Mouse (Mus musculus) inflammation-experienced regulatory T-cells (primary cell): ENCODE data around the gene Ints11. TPM values are rescaled to one million over a fixed set of nuclear protein-coding genes. Genes with fewer than 3 reads are reported as not detected.

Experiments used
- polyA plus RNA-seq, 2 experiments: library from polyadenylated mRNA; unstranded; fragments of 100-300 nt; shearing (Covaris generic); gene quantifications; one replicate each; pipeline ENCODE4 v1.2.1; 2017

Ints11 gene
- polyA plus RNA-seq, result 100 to 1,000 TPM; 104 to 139 TPM

GRCm38 (mm10) chr4:155869317-155870033 lies at the start of gene Ints11, which contains the start of gene Cptp:
TSS of gene Ints11 (plus strand) at chr4:155869546.
TSS of gene Cptp (minus strand) at chr4:155869440.

DNA sequence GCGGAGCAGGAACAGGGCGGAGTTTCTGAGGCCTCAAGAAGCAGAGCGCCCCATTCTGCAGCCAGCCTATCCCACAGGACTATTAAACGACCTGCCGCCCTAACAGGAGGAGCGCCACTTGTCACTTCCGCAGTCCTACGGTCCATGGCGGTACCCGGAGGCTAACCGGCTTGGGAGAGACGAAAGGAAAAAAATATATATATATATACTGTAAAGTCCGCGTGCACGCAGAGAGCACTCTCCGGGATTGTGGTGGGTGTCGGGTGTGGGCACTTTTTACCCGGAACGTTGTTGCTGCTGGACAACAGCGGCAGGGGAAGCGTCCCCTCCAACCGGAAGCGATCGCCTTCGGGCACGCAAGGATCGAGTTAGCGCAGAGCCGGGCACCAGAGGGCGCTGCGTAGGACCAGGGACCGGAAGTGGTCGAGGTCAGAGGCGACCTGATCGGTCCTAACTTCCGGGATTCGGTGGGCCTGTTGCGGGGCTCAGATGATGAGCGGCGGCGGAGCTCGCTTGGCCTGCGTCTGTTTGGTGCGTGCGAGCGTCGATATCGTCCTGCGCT lies 38.1 kb upstream of the Ints11 start, which contains the start of gene Aurkaip1:
Gene Aurkaip1 (plus strand): TSS at position 68 of the 562 bp plus-strand sequence.

GRCm38 (mm10) chr4:155839483-155839910 lies 29.8 kb upstream of the Ints11 start, which contains the start of gene Mxra8:
TSS of gene Mxra8 (plus strand) at chr4:155839680.

GRCm38 (mm10) chr4:155846871-155847578 lies 22.3 kb upstream of the Ints11 start, which contains the start of gene Dvl1:
TSS of gene Dvl1 (plus strand) at chr4:155847402.

DNA sequence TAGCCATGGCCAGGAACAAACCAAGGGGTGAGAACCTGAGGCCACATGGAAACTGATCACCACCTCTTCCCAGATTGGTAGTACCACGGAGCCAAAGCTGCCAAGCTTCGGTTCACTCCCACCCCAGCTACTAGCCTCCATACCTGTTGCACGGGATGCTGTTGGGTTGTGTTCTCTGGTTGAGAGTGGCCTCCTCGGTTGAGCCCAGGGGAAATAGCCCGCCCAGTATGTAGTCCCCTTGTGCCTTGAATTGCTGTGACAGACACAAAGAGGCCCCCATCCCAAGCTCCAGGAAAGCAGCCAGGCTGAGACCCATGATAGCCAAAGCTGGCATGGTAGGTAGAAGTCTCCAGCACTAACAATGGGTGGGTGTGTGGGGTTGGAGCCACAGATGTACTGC lies 6.3 kb upstream of the Ints11 start, which contains the start of gene Tas1r3:
Gene Tas1r3 (minus strand): TSS at position 362 of the 400 bp plus-strand sequence.

GRCm38 (mm10) chr4:155891551-155892001 lies 22.2 kb downstream of the Ints11 start, which contains the start of the genes Pusl1 and Acap3:
TSS of gene Pusl1 (minus strand) at chr4:155891781.
TSS of gene Acap3 (plus strand) at chr4:155891822.

Other genes starting within 250 kb of the Ints11 start
- gene Cdk11b, start 244.7 kb upstream of the Ints11 start, polyA plus RNA-seq, result 100 to 1,000 TPM; 137 to 173 TPM
- not detected for gene Gm10563, start 224.1 kb upstream of the Ints11 start, polyA plus RNA-seq
- under 1 TPM; 0.71 to 0.90 TPM for gene Mmp23, start 216.2 kb upstream of the Ints11 start, polyA plus RNA-seq
- gene Mib2, start 200.3 kb upstream of the Ints11 start, polyA plus RNA-seq, result 10 to 100 TPM; 42.2 to 82.6 TPM
- gene Fndc10, start 175.2 kb upstream of the Ints11 start, polyA plus RNA-seq, result 10 to 100 TPM; 11.3 to 18.9 TPM
- 100 to 1,000 TPM; 152 to 154 TPM for gene Ssu72, start 164.7 kb upstream of the Ints11 start, polyA plus RNA-seq
- under 1 TPM; 0.84 to 0.94 TPM for gene Tmem240, start 134.7 kb upstream of the Ints11 start, polyA plus RNA-seq
- gene Atad3a, start 108.5 kb upstream of the Ints11 start, polyA plus RNA-seq, result 10 to 100 TPM; 70.7 to 72.2 TPM
- gene Vwa1, start 94.8 kb upstream of the Ints11 start, polyA plus RNA-seq, result 1 to 10 TPM in 1 of 2 experiments, under 1 TPM in 1; 0.25 to 2.2 TPM
- under 1 TPM in 1 of 2 experiments, not detected in 1; 0.05 TPM for gene Tmem88b, start 83.7 kb upstream of the Ints11 start, polyA plus RNA-seq
- gene Ankrd65, start 79.1 kb upstream of the Ints11 start, polyA plus RNA-seq, result 1 to 10 TPM in 1 of 2 experiments, not detected in 1; 2.5 TPM
- gene Mrpl20, start 66.7 kb upstream of the Ints11 start, polyA plus RNA-seq, result 100 to 1,000 TPM; 104 to 112 TPM
- 100 to 1,000 TPM; 255 to 303 TPM for gene Ccnl2, start 57.1 kb upstream of the Ints11 start, polyA plus RNA-seq
- gene Aurkaip1, start 38.3 kb upstream of the Ints11 start, polyA plus RNA-seq, result 100 to 1,000 TPM; 176 to 179 TPM
- 10 to 100 TPM in 1 of 2 experiments, 1 to 10 TPM in 1; 2.9 to 10.7 TPM for gene Mxra8, start 29.9 kb upstream of the Ints11 start, polyA plus RNA-seq
- gene Dvl1, start 22.1 kb upstream of the Ints11 start, polyA plus RNA-seq, result 10 to 100 TPM; 59.9 to 70.5 TPM
- gene Tas1r3, start 6.2 kb upstream of the Ints11 start, polyA plus RNA-seq, result under 1 TPM; 0.62 to 0.66 TPM
- 10 to 100 TPM; 13.5 to 14.5 TPM for gene Cptp, start 106 bp upstream of the Ints11 start, polyA plus RNA-seq
- gene Pusl1, start 22.2 kb downstream of the Ints11 start, polyA plus RNA-seq, result 10 to 100 TPM; 32.2 to 57.2 TPM
- 10 to 100 TPM; 17.8 to 23.6 TPM for gene Acap3, start 22.3 kb downstream of the Ints11 start, polyA plus RNA-seq
- 100 to 1,000 TPM; 125 to 168 TPM for gene Ube2j2, start 74.3 kb downstream of the Ints11 start, polyA plus RNA-seq
- gene C1qtnf12, start 92.8 kb downstream of the Ints11 start, polyA plus RNA-seq, result 10 to 100 TPM in 1 of 2 experiments, 1 to 10 TPM in 1; 6.2 to 22.9 TPM
- gene B3galt6, start 123.1 kb downstream of the Ints11 start, polyA plus RNA-seq, result 10 to 100 TPM; 10.8 to 17.6 TPM
- 100 to 1,000 TPM; 475 to 560 TPM for gene Sdf4, start 123.3 kb downstream of the Ints11 start, polyA plus RNA-seq
- 1,000 to 10,000 TPM in 1 of 2 experiments, 100 to 1,000 TPM in 1; 285 to 1,118 TPM for gene Tnfrsf4, start 144.3 kb downstream of the Ints11 start, polyA plus RNA-seq
- gene Tnfrsf18, start 156.6 kb downstream of the Ints11 start, polyA plus RNA-seq, result 100 to 1,000 TPM; 452 to 977 TPM
- 1 to 10 TPM in 1 of 2 experiments, under 1 TPM in 1; 0.42 to 2.2 TPM for gene Ttll10, start 189.9 kb downstream of the Ints11 start, polyA plus RNA-seq
- gene 9430015G10Rik, start 240.4 kb downstream of the Ints11 start, polyA plus RNA-seq, result 10 to 100 TPM; 26.0 to 42.9 TPM